In genomic region chr14:45319237-45319610, GRCm38 (mm10) we compare ENCODE assay signal across 7 mouse cellular contexts. TPM values are rescaled to one million over a fixed set of nuclear protein-coding genes. Genes with fewer than 3 reads are reported as not detected.
DNase-seq lines count a peak whose midpoint lies in the region; ATAC-seq and TF ChIP-seq lines count a peak whose summit lies in the region.

No protein-coding gene starts in this region.

- H3K27me3 ChIP-seq in limb, embryonic 12.5 days, result no peaks in the 10 kb centered on the region
- no peaks in the 10 kb centered on the region for H3K27me3 ChIP-seq in neural tube, embryonic 14.5 days (ENCODE audit: control insufficient read depth, insufficient read depth, low read length)

- no peaks in the 10 kb centered on the region for H3K9me3 ChIP-seq in limb, embryonic 12.5 days
- H3K9me3 ChIP-seq in neural tube, embryonic 14.5 days (ENCODE audit: control insufficient read depth, low read length), result no peaks in the 10 kb centered on the region

- peak overlapping the region; percentile 98 for H3K27ac ChIP-seq in left cerebral cortex, adult 2 months
- H3K27ac ChIP-seq in embryonic fibroblast, embryonic 13.5 days (ENCODE audit: insufficient read depth, low read length), result peak overlapping the region; percentile 9; the same call in 1 of the 2 replicates
- H3K27ac ChIP-seq in limb, embryonic 12.5 days, result no peak overlapping the region
- H3K27ac ChIP-seq in neural tube, embryonic 14.5 days (ENCODE audit: low read depth, low read length), result no peak overlapping the region; the same call in 1 of the 2 replicates

- ATAC-seq in limb, embryonic 12.5 days (ENCODE audit: insufficient number of reproducible peaks, insufficient read depth, low FRiP score, low TSS enrichment, low read depth), result no peak
- ATAC-seq in neural tube, embryonic 14.5 days (ENCODE audit: low read depth), result no peak

- H3K9ac ChIP-seq in limb, embryonic 12.5 days (replicated peaks), result no peak overlapping the region
- no peak overlapping the region for H3K9ac ChIP-seq in neural tube, embryonic 14.5 days (replicated peaks; ENCODE audit: low read depth, low read length)

- no peak for DNase-seq in left cerebral cortex, adult 2 months (ENCODE audit: extremely low spot score in 1 of 2, low spot score in 2 of 2)
- DNase-seq in left cerebral cortex, postnatal 10 days (ENCODE audit: extremely low spot score in 1 of 2, low spot score in 2 of 2), result no peak
- DNase-seq in right cerebral cortex, adult 2 months (ENCODE audit: low spot score in 2 of 2), result no peak
- DNase-seq in testis, postnatal 14 days (ENCODE audit: low spot score), result no peak

- intact Hi-C loops in left cerebral cortex, adult 2 months (cut with DNase I), result loop anchor here (5.0 kb wide), 2 partner anchors 102 to 453 kb away; partner anchors contain the start of gene Gpr137c
- intact Hi-C loops in left cerebral cortex, postnatal 10 days (cut with DNase I), result no loop called here

- no peaks in the 10 kb centered on the region for H3K36me3 ChIP-seq in limb, embryonic 12.5 days
- no peaks in the 10 kb centered on the region for H3K36me3 ChIP-seq in neural tube, embryonic 14.5 days (ENCODE audit: control insufficient read depth, insufficient read depth, low read length)

- no peak for TF ChIP-seq POLR2A in embryonic fibroblast, embryonic 13.5 days (IDR thresholded peaks at IDR 0.05; ENCODE audit: low read depth, low read length)

- peak overlapping the region; percentile 76; the same call in 1 of the 2 replicates for H3K4me2 ChIP-seq in limb, embryonic 12.5 days
- H3K4me2 ChIP-seq in neural tube, embryonic 14.5 days (ENCODE audit: low read depth, low read length), result peak overlapping the region; percentile 71; the same call in 1 of the 2 replicates

- H3K4me3 ChIP-seq in left cerebral cortex, adult 2 months, result peak overlapping the region; percentile 97
- no peak overlapping the region for H3K4me3 ChIP-seq in embryonic fibroblast, embryonic 13.5 days (ENCODE audit: insufficient read depth, low read length)
- H3K4me3 ChIP-seq in limb, embryonic 12.5 days (replicated peaks), result peak overlapping the region; percentile 85; the same call in 1 of the 2 replicates
- no peak overlapping the region for H3K4me3 ChIP-seq in neural tube, embryonic 14.5 days (ENCODE audit: low read depth, low read length)

- H3K4me1 ChIP-seq in embryonic fibroblast, embryonic 13.5 days (ENCODE audit: control insufficient read depth, insufficient read depth, low read length), result peaks cover 7% of the 10 kb centered on the region
- H3K4me1 ChIP-seq in limb, embryonic 12.5 days (replicated peaks), result peaks cover 16% of the 10 kb centered on the region
- H3K4me1 ChIP-seq in neural tube, embryonic 14.5 days (ENCODE audit: control insufficient read depth, insufficient read depth, low read length), result peaks cover 14% of the 10 kb centered on the region

- whole genome bisulfite sequencing in limb, embryonic 12.5 days, result 71% methylated on average over 3 of the region's 3 CpGs
- WGBS in neural tube, embryonic 14.5 days, result 66% methylated on average over 3 of the region's 3 CpGs

- TF ChIP-seq CTCF in left cerebral cortex, adult 2 months (IDR thresholded peaks at IDR 0.05), result no peak
- no peak for TF ChIP-seq CTCF in embryonic fibroblast, embryonic 13.5 days (IDR thresholded peaks at IDR 0.05; ENCODE audit: borderline replicate concordance, insufficient read depth, low read length)

RNA-seq across cellular contexts. Expression of gene Ero1l, which starts 0.7 kb away (rescaled TPM):
- total RNA-seq in left cerebral cortex, adult 2 months (2021), result 10 to 100 TPM; 43.8 to 49.4 TPM
- total RNA-seq in left cerebral cortex, postnatal 10 days (2021), result 10 to 100 TPM; 25.6 to 29.0 TPM
- 92.1 and 103 TPM in 2 replicates for polyA plus RNA-seq in embryonic fibroblast, embryonic 13.5 days (2011; ENCODE audit: insufficient read length, low read depth, missing spikeins)
- 27.3 and 28.5 TPM in 2 replicates for polyA plus RNA-seq in limb, embryonic 12.5 days (2016; fragmentation: Nextera tagmentation; extraction: Ambion mirVana)
- polyA plus RNA-seq in neural tube, embryonic 14.5 days (2014; fragmentation: Nextera tagmentation; extraction: Ambion mirVana), result 21.1 and 24.3 TPM in 2 replicates

RNA-seq across cellular contexts. Expression of gene Psmc6, which starts 10.4 kb away (rescaled TPM):
- total RNA-seq in left cerebral cortex, adult 2 months (2021), result 100 to 1,000 TPM in 1 of 2 experiments, 10 to 100 TPM in 1; 90.1 to 102 TPM
- 100 to 1,000 TPM; 109 to 111 TPM for total RNA-seq in left cerebral cortex, postnatal 10 days (2021)
- 486 and 500 TPM in 2 replicates for polyA plus RNA-seq in embryonic fibroblast, embryonic 13.5 days (2011; ENCODE audit: insufficient read length, low read depth, missing spikeins)
- 196 and 210 TPM in 2 replicates for polyA plus RNA-seq in limb, embryonic 12.5 days (2016; fragmentation: Nextera tagmentation; extraction: Ambion mirVana)
- 184 and 192 TPM in 2 replicates for polyA plus RNA-seq in neural tube, embryonic 14.5 days (2014; fragmentation: Nextera tagmentation; extraction: Ambion mirVana)

RNA-seq across cellular contexts. Expression of gene Styx, which starts 31.7 kb away (rescaled TPM):
- total RNA-seq in left cerebral cortex, adult 2 months (2021), result 10 to 100 TPM; 11.0 to 14.3 TPM
- total RNA-seq in left cerebral cortex, postnatal 10 days (2021), result 10 to 100 TPM; 15.2 to 22.0 TPM
- polyA plus RNA-seq in embryonic fibroblast, embryonic 13.5 days (2011; ENCODE audit: insufficient read length, low read depth, missing spikeins), result 14.8 and 20.9 TPM in 2 replicates
- polyA plus RNA-seq in limb, embryonic 12.5 days (2016; fragmentation: Nextera tagmentation; extraction: Ambion mirVana), result 54.8 and 68.5 TPM in 2 replicates
- 74.1 and 76.1 TPM in 2 replicates for polyA plus RNA-seq in neural tube, embryonic 14.5 days (2014; fragmentation: Nextera tagmentation; extraction: Ambion mirVana)

Comparison
In these comparisons a context has a peak if more than half of its experiments do, and no peak if none do; other contexts are left out.
1. H3K27ac ChIP-seq: peak in left cerebral cortex, adult 2 months (single experiment) and embryonic fibroblast, embryonic 13.5 days (single experiment); none in limb, embryonic 12.5 days (single experiment) and neural tube, embryonic 14.5 days (single experiment).
2. H3K4me3 ChIP-seq: peak in left cerebral cortex, adult 2 months (single experiment) and limb, embryonic 12.5 days (single experiment); none in embryonic fibroblast, embryonic 13.5 days (single experiment) and neural tube, embryonic 14.5 days (single experiment).